Mouse (Mus musculus) MEL (cell line): ENCODE data around the gene Col4a2. TPM values are rescaled to one million over a fixed set of nuclear protein-coding genes. Genes with fewer than 3 reads are reported as not detected.

Experiments used
- DNase-seq: peaks from one replicate; pipeline ENCODE4 v3.0.0; 2011; ENCODE audit warnings: low read depth, low spot score
- H3K27ac ChIP-seq: 2 replicates; pipeline ENCODE4 v1.5.1; 2012; ENCODE audit warnings: low read depth, mild to moderate bottlenecking, control low read depth, low read length, moderate library complexity; ENCODE audit not compliant: control insufficient read depth
- H3K27me3 ChIP-seq, 2 experiments: fragments of 150-350 bp in 1 of 2; sonication (generic) in 1 of 2; 2 replicates each; pipeline ENCODE4 v1.6.1; 2012; ENCODE audit warnings: low read length in 2 of 2, mild to moderate bottlenecking in 2 of 2, improper control_type of control experiment in 1 of 2, moderate library complexity in 1 of 2; ENCODE audit not compliant: insufficient read depth in 2 of 2, control insufficient read depth in 1 of 2
- H3K36me3 ChIP-seq, 2 experiments: 2 replicates each; pipeline ENCODE4 v1.6.1; 2012 to 2014; ENCODE audit warnings: low read length in 2 of 2, improper control_type of control experiment in 1 of 2, inconsistent platforms in 1 of 2, mild to moderate bottlenecking in 1 of 2; ENCODE audit not compliant: insufficient read depth in 2 of 2, control insufficient read depth in 1 of 2
- H3K4me1 ChIP-seq, 2 experiments: fragments of 150-350 bp in 1 of 2; sonication (generic) in 1 of 2; 2 replicates each; pipeline ENCODE4 v1.6.1; 2012; ENCODE audit warnings: low read length in 2 of 2, improper control_type of control experiment in 1 of 2, mild to moderate bottlenecking in 1 of 2; ENCODE audit not compliant: insufficient read depth in 2 of 2, control insufficient read depth in 1 of 2
- H3K4me3 ChIP-seq, 2 experiments: fragments of 150-350 bp in 1 of 2; sonication (generic) in 1 of 2; 2 replicates each; pipeline ENCODE4 v1.5.1; 2012; ENCODE audit warnings: low read depth in 2 of 2, low read length in 2 of 2, mild to moderate bottlenecking in 2 of 2, moderate library complexity in 2 of 2, control low read depth in 1 of 2, improper control_type of control experiment in 1 of 2; ENCODE audit not compliant: control insufficient read depth in 1 of 2, insufficient read depth in 1 of 2
- H3K79me2 ChIP-seq: 2 replicates; pipeline ENCODE4 v1.6.1; 2012; ENCODE audit warnings: mild to moderate bottlenecking, low read length, moderate library complexity; ENCODE audit not compliant: control insufficient read depth, poor library complexity, insufficient read depth
- H3K9ac ChIP-seq: 2 replicates; pipeline ENCODE4 v1.6.1; 2012; ENCODE audit warnings: low read depth, mild to moderate bottlenecking, control low read depth, low read length, moderate library complexity; ENCODE audit not compliant: control insufficient read depth, poor library complexity, severe bottlenecking
- H3K9me3 ChIP-seq: fragments of 150-350 bp; sonication (generic); replicated peaks from 2 replicates; pipeline ENCODE4 v1.6.1; 2012; ENCODE audit warnings: mild to moderate bottlenecking, low read length, improper control_type of control experiment, moderate library complexity; ENCODE audit not compliant: insufficient read depth
- CHD2 ChIP-seq: IDR thresholded peaks from 2 replicates; pipeline ENCODE4 v1.6.1; 2011; ENCODE audit warnings: low read length, improper control_type of control experiment
- CTCF ChIP-seq, 3 experiments: IDR thresholded peaks in 2 of 3; conservative IDR thresholded peaks in 1 of 3; 2 replicates each; pipeline ENCODE4 v1.5.1; 2011 to 2012; ENCODE audit warnings: low read length in 3 of 3, low read depth in 2 of 3, mild to moderate bottlenecking in 2 of 3, improper control_type of control experiment in 1 of 3, inconsistent platforms in 1 of 3, mixed read lengths in 1 of 3, moderate library complexity in 1 of 3; ENCODE audit not compliant: control insufficient read depth in 1 of 3, insufficient read depth in 1 of 3, poor library complexity in 1 of 3, severe bottlenecking in 1 of 3
- ELF1 ChIP-seq: IDR thresholded peaks from 2 replicates; pipeline ENCODE4 v1.6.1; 2014; ENCODE audit warnings: low read depth, mild to moderate bottlenecking, inconsistent platforms, low read length, improper control_type of control experiment, moderate library complexity
- EP300 ChIP-seq, 2 experiments: IDR thresholded peaks; 2 replicates each; pipeline ENCODE4 v1.6.1; 2011; ENCODE audit warnings: improper control_type of control experiment in 2 of 2, low read length in 2 of 2, low read depth in 1 of 2, mild to moderate bottlenecking in 1 of 2
- ETS1 ChIP-seq: IDR thresholded peaks from 2 replicates; pipeline ENCODE4 v1.6.1; 2012; ENCODE audit warnings: low read depth, mild to moderate bottlenecking, inconsistent platforms, low read length, improper control_type of control experiment, moderate library complexity
- HCFC1 ChIP-seq: IDR thresholded peaks from 2 replicates; pipeline ENCODE4 v1.6.1; 2012; ENCODE audit warnings: low read depth, mild to moderate bottlenecking, inconsistent platforms, low read length, improper control_type of control experiment, moderate library complexity
- KAT2A ChIP-seq: conservative IDR thresholded peaks from 2 replicates; pipeline ENCODE4 v1.6.1; 2012; ENCODE audit warnings: low read depth, low read length, improper control_type of control experiment, inconsistent platforms
- MAX ChIP-seq: IDR thresholded peaks from 2 replicates; pipeline ENCODE4 v1.6.1; 2011; ENCODE audit warnings: low read length, improper control_type of control experiment
- MAZ ChIP-seq: IDR thresholded peaks from 2 replicates; pipeline ENCODE4 v1.6.1; 2012; ENCODE audit warnings: low read depth, mild to moderate bottlenecking, inconsistent platforms, low read length, improper control_type of control experiment
- MEF2A ChIP-seq: IDR thresholded peaks from 2 replicates; pipeline ENCODE4 v1.6.1; 2014; ENCODE audit warnings: low read depth, mild to moderate bottlenecking, inconsistent platforms, low read length, improper control_type of control experiment; ENCODE audit not compliant: poor library complexity, insufficient replicate concordance, severe bottlenecking; ENCODE audit errors: extremely low read depth
- MXI1 ChIP-seq: IDR thresholded peaks from 2 replicates; pipeline ENCODE4 v1.6.1; 2011; ENCODE audit warnings: mild to moderate bottlenecking, low read depth, low read length, improper control_type of control experiment
- MYC ChIP-seq: IDR thresholded peaks from 2 replicates; pipeline ENCODE4 v1.6.1; 2011; ENCODE audit warnings: low read depth, mild to moderate bottlenecking, low read length, improper control_type of control experiment, moderate library complexity
- NELFE ChIP-seq: IDR thresholded peaks from 2 replicates; pipeline ENCODE4 v1.6.1; 2011; ENCODE audit warnings: low read depth, low read length, improper control_type of control experiment
- NRF1 ChIP-seq: IDR thresholded peaks from 2 replicates; pipeline ENCODE4 v1.6.1; 2014; ENCODE audit warnings: low read depth, mild to moderate bottlenecking, inconsistent platforms, low read length, improper control_type of control experiment, moderate library complexity; ENCODE audit not compliant: poor library complexity, insufficient read depth, severe bottlenecking
- POLR2AphosphoS2 ChIP-seq: IDR thresholded peaks from 2 replicates; pipeline ENCODE4 v1.6.1; 2011; ENCODE audit warnings: low read length, improper control_type of control experiment
- SIN3A ChIP-seq: IDR thresholded peaks from 2 replicates; pipeline ENCODE4 v1.6.1; 2012; ENCODE audit warnings: low read length, improper control_type of control experiment, inconsistent platforms
- SMC3 ChIP-seq: IDR thresholded peaks from 2 replicates; pipeline ENCODE4 v1.6.1; 2011; ENCODE audit warnings: low read depth, low read length, improper control_type of control experiment
- TAL1 ChIP-seq: IDR thresholded peaks from 2 replicates; pipeline ENCODE4 v1.6.1; 2012; ENCODE audit warnings: mild to moderate bottlenecking, inconsistent platforms, low read length, moderate library complexity, mixed read lengths
- TCF12 ChIP-seq: IDR thresholded peaks from 2 replicates; pipeline ENCODE4 v1.6.1; 2014; ENCODE audit warnings: low read depth, mild to moderate bottlenecking, inconsistent platforms, low read length, improper control_type of control experiment, moderate library complexity
- UBTF ChIP-seq: IDR thresholded peaks from 2 replicates; pipeline ENCODE4 v1.6.1; 2012; ENCODE audit warnings: low read depth, mild to moderate bottlenecking, inconsistent platforms, low read length, improper control_type of control experiment, moderate library complexity, borderline replicate concordance; ENCODE audit not compliant: insufficient read depth
- USF2 ChIP-seq, 2 experiments: IDR thresholded peaks; 2 replicates each; pipeline ENCODE4 v1.6.1; 2011 to 2012; ENCODE audit warnings: improper control_type of control experiment in 2 of 2, low read length in 2 of 2, borderline replicate concordance in 1 of 2, inconsistent platforms in 1 of 2, low read depth in 1 of 2, mild to moderate bottlenecking in 1 of 2; ENCODE audit not compliant: insufficient read depth in 1 of 2
- ZMIZ1 ChIP-seq: IDR thresholded peaks from 2 replicates; pipeline ENCODE4 v1.6.1; 2012; ENCODE audit warnings: low read depth, mild to moderate bottlenecking, inconsistent platforms, low read length, improper control_type of control experiment, moderate library complexity
- polyA plus RNA-seq, 2 experiments: library from polyadenylated mRNA; stranded (reverse) in 1 of 2; unstranded in 1 of 2; fragments of >175 nt in 1 of 2; fragments of >200 nt in 1 of 2; gene quantifications; 2 replicates each; pipeline versions ENCODE4 v1.2.1 to v1.2.4; 2012; ENCODE audit warnings: low replicate concordance in 2 of 2, low read depth in 1 of 2; ENCODE audit not compliant: insufficient read length in 2 of 2, insufficient read depth in 1 of 2, missing spikeins in 1 of 2
- total RNA-seq: library from RNA; depleted of rRNA; stranded (reverse); fragments of 300-350 nt; gene quantifications from 2 replicates; pipeline ENCODE4 v1.2.3, GENCODE M21; 2012

The Col4a2 gene
- total and polyA plus RNA-seq, 3 experiments = 0.04 to 0.81 TPM; not detected in 1

- Histone ChIP-seq H3K27me3 (no peaks in the 10 kb centered on the region; a peak in 1 of 4 replicates), H3K79me2 (no peaks in the 10 kb centered on the region), H3K27ac (no peak overlapping the region), H3K4me1 (no peaks in the 10 kb centered on the region), H3K9me3 (no peaks in the 10 kb centered on the region), H3K9ac (no peak overlapping the region), H3K4me3 (no peak overlapping the region), H3K36me3 (no peaks in the 10 kb centered on the region)
- DNase-seq = no peak
- TF ChIP-seq POLR2AphosphoS2 (no peak), MYC (no peak), HCFC1 (no peak), TAL1 (no peak), UBTF (no peak), SMC3 (no peak), NELFE (no peak), MXI1 (no peak), NRF1 (no peak), USF2 (IDR thresholded peaks at IDR 0.05; ENCODE audit: borderline replicate concordance in 1 of 2, insufficient read depth in 1 of 2, low read depth in 1 of 2, low read length in 2 of 2) (no peak), MAX (no peak), ETS1 (no peak), KAT2A (no peak), MEF2A (no peak), ELF1 (no peak), EP300 (IDR thresholded peaks at IDR 0.05; ENCODE audit: low read depth in 1 of 2, low read length in 2 of 2) (no peak), MAZ (no peak), CHD2 (no peak), TCF12 (no peak)
Measured at GRCm38 (mm10) chr8:11382933-11383332, 70.3 kb downstream of the Col4a2 start.

- Histone ChIP-seq H3K9ac (no peak overlapping the region), H3K27me3 (no peaks in the 10 kb centered on the region; a peak in 1 of 4 replicates)
- TF ChIP-seq ZMIZ1 = no peak
- TF ChIP-seq TAL1 = no peak
- no peak for TF ChIP-seq MAX
- no peak for TF ChIP-seq ETS1
- no peak for TF ChIP-seq EP300 (IDR thresholded peaks at IDR 0.05; ENCODE audit: low read depth in 1 of 2, low read length in 2 of 2)
- TF ChIP-seq NELFE = no peak
- no peak for TF ChIP-seq NRF1
- TF ChIP-seq KAT2A = no peak
- no peak for TF ChIP-seq SIN3A
- TF ChIP-seq CTCF (IDR thresholded peaks at IDR 0.05 in 2 of 3, conservative IDR thresholded peaks at IDR 0.05 in 1 of 3; ENCODE audit: control insufficient read depth in 1 of 3, insufficient read depth in 1 of 3, low read depth in 2 of 3, low read length in 3 of 3, poor library complexity in 1 of 3, severe bottlenecking in 1 of 3) = no peak
Measured at GRCm38 (mm10) chr8:11383379-11383778, 70.8 kb downstream of the Col4a2 start.

More at GRCm38 (mm10) chr8:11383379-11383778, 70.8 kb downstream of the Col4a2 start:
- Histone ChIP-seq H3K4me1 (no peaks in the 10 kb centered on the region), H3K4me3 (no peak overlapping the region), H3K79me2 (no peaks in the 10 kb centered on the region), H3K36me3 (no peaks in the 10 kb centered on the region), H3K9me3 (no peaks in the 10 kb centered on the region), H3K27ac (no peak overlapping the region)
- no peak for DNase-seq
